ENCODE assay signal across 10 mouse cellular contexts in the genomic region with DNA sequence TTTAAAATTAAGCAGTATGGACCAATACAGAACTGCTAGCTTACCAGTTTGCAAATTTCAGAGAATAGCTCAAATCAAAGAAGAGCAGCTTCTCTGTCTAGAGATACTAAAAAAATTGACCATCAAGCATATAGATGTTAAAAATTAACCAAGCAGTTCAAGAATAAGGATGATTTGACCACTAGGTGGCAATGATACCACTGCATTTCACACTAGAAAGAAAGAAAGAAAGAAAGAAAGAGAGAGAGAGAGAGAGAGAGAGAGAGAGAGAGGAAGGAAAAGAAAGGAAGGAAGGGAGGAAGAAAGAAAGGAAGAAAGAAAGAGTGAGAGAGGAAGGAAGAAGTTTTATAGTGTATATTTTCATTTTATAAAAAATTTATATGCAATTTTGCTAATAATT. TPM values are rescaled to one million over a fixed set of nuclear protein-coding genes. Genes with fewer than 3 reads are reported as not detected.
A peak's percentile ranks its signal among the peaks of the same experiment; 100 is the strongest.
DNase-seq lines count a peak whose midpoint lies in the region; ATAC-seq and TF ChIP-seq lines count a peak whose summit lies in the region.
"Had no signal": no experiment of that assay in that cellular context is flagged by ENCODE, and none has a peak within 500 bp of the region (broad histone marks: within the 10 kb centered on the region; RNA-seq: fewer than 3 reads in every experiment).

No protein-coding gene starts in this region.

- DNase-seq in cerebellum, adult 9-10 months = peak; percentile 76
- DNase-seq in cerebellum, postnatal 36 days = no peak
- peak; percentile 17 for DNase-seq in left cerebral cortex, adult 11 months (ENCODE audit: low spot score)
- no peak for DNase-seq in left cerebral cortex, adult 8-10 months (ENCODE audit: low spot score in 2 of 2)
- peak; percentile 16 for DNase-seq in embryo, embryonic 11.5 days (ENCODE audit: low read depth, low spot score)
- no peak for DNase-seq in right cerebral cortex, postnatal 4 days
- DNase-seq: cerebellum, postnatal 25 days; liver had no signal

- TF ChIP-seq CTCF in E14TG2a.4 (conservative IDR thresholded peaks at IDR 0.05; ENCODE audit: low read length) = peak; percentile 22; the same call in 1 of the 2 replicates

- ATAC-seq in activated CD4-positive, CD25-positive, alpha-beta regulatory T cell, adult 4 months = no peak

- peaks cover 17% of the 10 kb centered on the region for H3K4me1 ChIP-seq in E14TG2a.4 (replicated peaks; ENCODE audit: low read depth, low read length)

- no peak overlapping the region for H3K4me3 ChIP-seq in E14TG2a.4 (replicated peaks; ENCODE audit: low read length)

- no peaks in the 10 kb centered on the region for H3K9me3 ChIP-seq in E14TG2a.4 (ENCODE audit: low read length)

- no peaks in the 10 kb centered on the region for H3K36me3 ChIP-seq in E14TG2a.4 (ENCODE audit: insufficient read depth, low read length)

- no peaks in the 10 kb centered on the region for H3K27me3 ChIP-seq in E14TG2a.4 (ENCODE audit: insufficient read depth, low read length)

RNA-seq across cellular contexts. Expression of gene Jrkl, which starts 3.3 kb away (rescaled TPM):
- total RNA-seq in left cerebral cortex, adult 8-10 months (2022) = 1 to 10 TPM; 9.0 to 9.7 (median 9.4) TPM
- polyA plus RNA-seq in activated CD4-positive, CD25-positive, alpha-beta regulatory T cell, adult 4 months (2017; shearing (Covaris generic)) = 1 to 10 TPM; 3.5 to 4.0 TPM

RNA-seq across cellular contexts. Expression of gene Ccdc82, which starts 4.4 kb away (rescaled TPM):
- 10 to 100 TPM; 18.7 to 22.0 (median 19.7) TPM for total RNA-seq in left cerebral cortex, adult 8-10 months (2022)
- 10 to 100 TPM; 37.6 to 38.1 TPM for polyA plus RNA-seq in activated CD4-positive, CD25-positive, alpha-beta regulatory T cell, adult 4 months (2017; shearing (Covaris generic))

RNA-seq across cellular contexts. Expression of gene Maml2, which starts 55.4 kb away (rescaled TPM):
- 1 to 10 TPM; 8.4 to 9.7 (median 8.8) TPM for total RNA-seq in left cerebral cortex, adult 8-10 months (2022)
- polyA plus RNA-seq in activated CD4-positive, CD25-positive, alpha-beta regulatory T cell, adult 4 months (2017; shearing (Covaris generic)) = 10 to 100 TPM; 32.0 to 36.8 TPM

Comparison
In these comparisons a context has a peak if more than half of its experiments do, and no peak if none do; other contexts are left out.
1. DNase-seq: peak in cerebellum, adult 9-10 months (single experiment), left cerebral cortex, adult 11 months (single experiment) and embryo, embryonic 11.5 days (single experiment); none in cerebellum, postnatal 36 days (0 of 2), left cerebral cortex, adult 8-10 months (0 of 2) and right cerebral cortex, postnatal 4 days (single experiment).